Mouse (Mus musculus) embryonic fibroblast, embryonic 13.5 days (primary cell): ENCODE results near the gene Raver2. TPM values are rescaled to one million over a fixed set of nuclear protein-coding genes. Genes with fewer than 3 reads are reported as not detected.

Experiments used
- H3K27ac ChIP-seq: 2 replicates; pipeline ENCODE4 v1.5.1; 2012; ENCODE audit warnings: low read length, control low read depth, inconsistent platforms; ENCODE audit not compliant: insufficient read depth
- H3K4me1 ChIP-seq: 2 replicates; pipeline ENCODE4 v1.6.1; 2011; ENCODE audit warnings: low read length; ENCODE audit not compliant: control insufficient read depth, insufficient read depth
- H3K4me3 ChIP-seq: 2 replicates; pipeline ENCODE4 v1.5.1; 2011; ENCODE audit warnings: mild to moderate bottlenecking, control low read depth, low read length; ENCODE audit not compliant: insufficient read depth
- CTCF ChIP-seq: IDR thresholded peaks from 2 replicates; pipeline ENCODE4 v1.5.1; 2011; ENCODE audit warnings: mild to moderate bottlenecking, control low read depth, low read length, moderate library complexity, borderline replicate concordance; ENCODE audit not compliant: insufficient read depth
- POLR2A ChIP-seq: IDR thresholded peaks from 2 replicates; pipeline ENCODE4 v1.6.1; 2011; ENCODE audit warnings: low read depth, mild to moderate bottlenecking, control low read depth, low read length, moderate library complexity
- polyA plus RNA-seq: library from polyadenylated mRNA; stranded (reverse); fragments of >200 nt; gene quantifications from 2 replicates; pipeline ENCODE4 v1.2.4, GENCODE M21; 2011; ENCODE audit warnings: low read depth; ENCODE audit not compliant: missing spikeins, insufficient read length

The Raver2 gene
- polyA plus RNA-seq, 1 experiment: 3.8 TPM

GRCm38 (mm10) chr4:101144790-101145189, 76.0 kb downstream of the Raver2 start:
- Histone ChIP-seq H3K4me3 (no peak overlapping the region), H3K27ac (no peak overlapping the region), H3K4me1 (peaks cover 4% of the 10 kb centered on the region; the same call in 1 of the 2 replicates)
- TF ChIP-seq POLR2A: no peak
- no peak for TF ChIP-seq CTCF

GRCm38 (mm10) chr4:101146047-101146745, 77.4 kb downstream of the Raver2 start:
- H3K4me1 ChIP-seq: peaks cover 4% of the 10 kb centered on the region; the same call in 1 of the 2 replicates
- no peak overlapping the region for H3K4me3 ChIP-seq
- TF ChIP-seq POLR2A (no peak), CTCF (peak; percentile 51; the same call in 1 of the 2 replicates)
- H3K27ac ChIP-seq: no peak overlapping the region

- TF ChIP-seq CTCF: no peak
- no peak for TF ChIP-seq POLR2A
- H3K4me3 ChIP-seq: no peak overlapping the region
- H3K4me1 ChIP-seq: peaks cover 4% of the 10 kb centered on the region; the same call in 1 of the 2 replicates
- H3K27ac ChIP-seq: no peak overlapping the region
Measured at GRCm38 (mm10) chr4:101146891-101147655, 78.3 kb downstream of the Raver2 start.

GRCm38 (mm10) chr4:101155541-101155940, 86.8 kb downstream of the Raver2 start:
- no peak overlapping the region for H3K4me3 ChIP-seq
- no peak for TF ChIP-seq CTCF
- no peak for TF ChIP-seq POLR2A

DNA sequence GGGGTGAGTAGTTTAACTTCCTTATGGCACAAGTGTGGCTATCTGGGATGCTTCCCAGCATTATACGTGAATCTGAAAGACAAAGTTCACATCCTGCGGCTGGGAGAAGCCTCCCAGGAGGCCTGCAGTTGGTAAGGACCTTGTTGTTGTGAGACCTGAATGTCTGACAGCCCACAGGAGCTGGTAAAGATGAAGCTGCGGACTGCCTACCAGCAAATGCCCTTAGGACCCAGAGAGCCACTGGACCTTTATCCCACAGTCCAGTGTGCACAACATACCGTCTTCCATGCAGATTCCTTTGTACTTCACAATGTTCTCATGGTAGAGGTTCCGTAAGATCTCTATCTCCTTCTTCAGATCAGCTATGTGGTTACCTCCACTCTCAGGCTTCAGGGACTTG, 88.7 kb downstream of the Raver2 start:
- TF ChIP-seq CTCF (no peak), POLR2A (no peak)
- no peak overlapping the region for H3K4me3 ChIP-seq
- no peaks in the 10 kb centered on the region for H3K4me1 ChIP-seq
- no peak overlapping the region for H3K27ac ChIP-seq

More at GRCm38 (mm10) chr4:101155541-101155940, 86.8 kb downstream of the Raver2 start:
- H3K27ac ChIP-seq: no peak overlapping the region
- H3K4me1 ChIP-seq: no peaks in the 10 kb centered on the region

DNA sequence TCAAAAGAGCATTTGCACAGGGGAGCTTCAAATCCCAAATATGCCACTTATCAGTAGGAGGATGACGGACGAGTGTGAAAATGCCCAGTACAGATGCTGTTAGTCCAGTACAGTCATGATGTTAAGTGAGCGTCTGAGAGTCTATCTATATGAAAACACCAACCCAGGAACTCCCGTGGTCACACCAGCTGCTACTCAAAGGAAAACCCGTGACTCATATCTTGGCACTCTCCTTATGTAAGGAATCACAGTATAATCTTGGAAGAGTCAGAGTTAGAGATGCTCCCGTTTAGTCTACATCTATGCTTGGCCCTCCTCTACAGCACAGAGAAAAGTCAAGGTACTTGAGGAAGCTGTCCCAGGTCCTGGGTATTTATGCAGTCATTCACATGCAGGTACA, 89.5 kb downstream of the Raver2 start:
- no peak for TF ChIP-seq POLR2A
- no peak for TF ChIP-seq CTCF
- Histone ChIP-seq H3K4me3 (no peak overlapping the region), H3K4me1 (no peaks in the 10 kb centered on the region), H3K27ac (no peak overlapping the region)

GRCm38 (mm10) chr4:101159191-101159764, 90.5 kb downstream of the Raver2 start:
- TF ChIP-seq CTCF (no peak), POLR2A (no peak)
- H3K4me3 ChIP-seq: no peak overlapping the region
- H3K27ac ChIP-seq: no peak overlapping the region

GRCm38 (mm10) chr4:101160821-101161220, 92.0 kb downstream of the Raver2 start:
- Histone ChIP-seq H3K4me3 (no peak overlapping the region), H3K4me1 (no peaks in the 10 kb centered on the region), H3K27ac (no peak overlapping the region)
- TF ChIP-seq CTCF: no peak
- no peak for TF ChIP-seq POLR2A

More at GRCm38 (mm10) chr4:101159191-101159764, 90.5 kb downstream of the Raver2 start:
- H3K4me1 ChIP-seq: no peaks in the 10 kb centered on the region

DNA sequence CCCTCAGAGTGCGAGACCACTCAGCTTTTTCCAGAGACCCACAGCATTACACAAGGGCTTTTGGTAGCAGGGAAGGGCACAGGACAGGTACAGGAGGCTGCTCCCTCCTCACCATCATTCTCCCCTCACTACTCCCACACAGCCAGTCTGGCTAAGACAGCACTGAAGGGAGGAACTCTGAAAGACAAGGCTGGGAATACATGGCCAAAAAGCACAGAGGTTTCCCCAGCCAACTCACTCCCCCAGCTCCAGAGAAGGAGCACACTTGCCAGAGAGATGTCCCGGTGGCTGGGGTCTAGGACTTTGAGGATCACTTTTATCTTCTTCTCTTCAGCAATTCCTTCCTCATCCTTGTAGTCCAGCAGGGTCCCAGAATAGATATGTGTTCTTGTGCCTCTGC, 95.4 kb downstream of the Raver2 start:
- TF ChIP-seq CTCF (no peak), POLR2A (no peak)
- H3K4me3 ChIP-seq: no peak overlapping the region
- no peak overlapping the region for H3K27ac ChIP-seq
- no peaks in the 10 kb centered on the region for H3K4me1 ChIP-seq
